Mouse (Mus musculus): ENCODE results near the gene Dnajc12.
"Not testable (repeated sequence)": the region's sequence is repeated elsewhere in the genome, so short reads cannot be mapped to it uniquely, and the experiment has no call there.

Gene Dnajc12

GRCm38 (mm10) chr10:63385897-63386296 is 3.7 kb downstream of the Dnajc12 start:
- not testable (repeated sequence) for DNase-seq (ENCODE audit: inconsistent age in 2 of 2, low spot score in 1 of 2)

- DNase-seq (ENCODE audit: inconsistent age in 2 of 2, low spot score in 1 of 2), result peak; percentile 89 to 95
Measured at GRCm38 (mm10) chr10:63386444-63386843, 4.2 kb downstream of the Dnajc12 start.

- DNase-seq (ENCODE audit: inconsistent age in 2 of 2, low spot score in 1 of 2), result no peak
Measured at GRCm38 (mm10) chr10:63386991-63387390, 4.7 kb downstream of the Dnajc12 start.

GRCm38 (mm10) chr10:63388948-63389347 is 6.7 kb downstream of the Dnajc12 start:
- DNase-seq (ENCODE audit: inconsistent age in 2 of 2, low spot score in 1 of 2), result no peak

- no peak for DNase-seq (ENCODE audit: inconsistent age in 2 of 2, low spot score in 1 of 2)
Measured at GRCm38 (mm10) chr10:63396963-63397362, 14.7 kb downstream of the Dnajc12 start.

GRCm38 (mm10) chr10:63402731-63403504 is 20.7 kb downstream of the Dnajc12 start:
- DNase-seq (ENCODE audit: inconsistent age in 2 of 2, low spot score in 1 of 2), result no peak

GRCm38 (mm10) chr10:63403636-63404035 is 21.4 kb downstream of the Dnajc12 start:
- DNase-seq (ENCODE audit: inconsistent age in 2 of 2, low spot score in 1 of 2), result no peak

GRCm38 (mm10) chr10:63410162-63410956 is 28.1 kb downstream of the Dnajc12 start:
- no peak for DNase-seq (ENCODE audit: inconsistent age in 2 of 2, low spot score in 1 of 2)

GRCm38 (mm10) chr10:63411674-63412073 is 29.4 kb downstream of the Dnajc12 start:
- not testable (repeated sequence) for DNase-seq (ENCODE audit: inconsistent age in 2 of 2, low spot score in 1 of 2)

GRCm38 (mm10) chr10:63412756-63413155 is 30.5 kb downstream of the Dnajc12 start:
- DNase-seq (ENCODE audit: inconsistent age in 2 of 2, low spot score in 1 of 2), result no peak

- no peak for DNase-seq (ENCODE audit: inconsistent age in 2 of 2, low spot score in 1 of 2)
Measured at GRCm38 (mm10) chr10:63415287-63415686, 33.0 kb downstream of the Dnajc12 start.

GRCm38 (mm10) chr10:63415850-63416249 is 33.6 kb downstream of the Dnajc12 start:
- DNase-seq (ENCODE audit: inconsistent age in 2 of 2, low spot score in 1 of 2), result no peak

GRCm38 (mm10) chr10:63417061-63417460 is 34.8 kb downstream of the Dnajc12 start:
- DNase-seq (ENCODE audit: inconsistent age in 2 of 2, low spot score in 1 of 2), result no peak

- DNase-seq (ENCODE audit: inconsistent age in 2 of 2, low spot score in 1 of 2), result peak; percentile 49 to 82
Measured at GRCm38 (mm10) chr10:63421739-63422735, 39.8 kb downstream of the Dnajc12 start, which contains the start of gene Gm7075. TSS of gene Gm7075 (minus strand) at chr10:63421789.

- DNase-seq (ENCODE audit: inconsistent age in 2 of 2, low spot score in 1 of 2), result no peak
Measured at GRCm38 (mm10) chr10:63422736-63422992, 40.4 kb downstream of the Dnajc12 start.

GRCm38 (mm10) chr10:63423591-63424474 is 41.6 kb downstream of the Dnajc12 start:
- DNase-seq (ENCODE audit: inconsistent age in 2 of 2, low spot score in 1 of 2), result no peak

- DNase-seq (ENCODE audit: inconsistent age in 2 of 2, low spot score in 1 of 2), result peak; percentile 40 to 72
Measured at GRCm38 (mm10) chr10:63424475-63424814, 42.2 kb downstream of the Dnajc12 start.

GRCm38 (mm10) chr10:63427146-63427545 is 44.9 kb downstream of the Dnajc12 start:
- no peak for DNase-seq (ENCODE audit: inconsistent age in 2 of 2, low spot score in 1 of 2)

- peak; percentile 40 to 77 for DNase-seq (ENCODE audit: inconsistent age in 2 of 2, low spot score in 1 of 2)
Measured at GRCm38 (mm10) chr10:63428243-63429022, 46.2 kb downstream of the Dnajc12 start.

GRCm38 (mm10) chr10:63429023-63429340 is 46.7 kb downstream of the Dnajc12 start:
- no peak for DNase-seq (ENCODE audit: inconsistent age in 2 of 2, low spot score in 1 of 2)

Measured in adrenal gland, adult (tissue).